Comparison of ENCODE assay signal across 20 mouse cellular contexts in the genomic region with DNA sequence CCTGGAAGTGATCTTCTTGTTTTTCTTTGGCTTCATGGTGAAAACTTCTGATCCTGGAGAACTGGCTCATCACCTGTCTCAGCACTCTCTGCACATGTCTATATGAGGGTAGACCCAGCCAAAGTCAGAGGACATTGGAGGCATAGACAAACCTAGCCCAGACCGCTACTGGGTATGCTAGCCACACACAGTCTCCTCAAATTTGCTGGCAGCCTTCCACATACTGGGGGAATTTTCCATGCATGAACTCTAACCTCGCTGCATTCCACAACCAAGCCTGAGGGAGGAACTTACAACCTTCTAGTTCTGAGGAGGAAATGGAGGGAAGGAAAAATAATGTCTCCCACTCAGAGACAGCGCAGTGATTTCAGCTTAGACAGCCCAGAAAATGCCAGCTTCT. TPM values are rescaled to one million over a fixed set of nuclear protein-coding genes. Genes with fewer than 3 reads are reported as not detected.
DNase-seq lines count a peak whose midpoint lies in the region; ATAC-seq and TF ChIP-seq lines count a peak whose summit lies in the region.
"Had no signal": no experiment of that assay in that cellular context is flagged by ENCODE, and none has a peak within 500 bp of the region (broad histone marks: within the 10 kb centered on the region; RNA-seq: fewer than 3 reads in every experiment).

No protein-coding gene starts in this region.

- no peaks in the 10 kb centered on the region; the same call in 1 of the 2 replicates for H3K4me1 ChIP-seq in heart, postnatal 0 days (ENCODE audit: control insufficient read depth, insufficient read depth)
- H3K4me1 ChIP-seq in heart, embryonic 11.5 days (ENCODE audit: control insufficient read depth, insufficient read depth, low read length) = no peaks in the 10 kb centered on the region
- H3K4me1 ChIP-seq in brown adipose tissue, adult 24 weeks (ENCODE audit: control insufficient read depth, insufficient read depth, insufficient read length, low read length) = 0 out of 2 replicates have a peak, but pooled peaks cover 2% of the 10 kb centered on the region
- no peaks in the 10 kb centered on the region for H3K4me1 ChIP-seq in kidney, postnatal 0 days (replicated peaks; ENCODE audit: insufficient read depth, low read length)
- H3K4me1 ChIP-seq: hindbrain, embryonic 15.5 days; limb, embryonic 13.5 days; neural tube, embryonic 12.5 days had no signal

- H3K4me2 ChIP-seq in heart, postnatal 0 days (ENCODE audit: low read depth, low read length) = no peak overlapping the region
- H3K4me2 ChIP-seq in heart, embryonic 11.5 days = no peak overlapping the region
- H3K4me2 ChIP-seq in kidney, postnatal 0 days (ENCODE audit: low read length) = no peak overlapping the region
- H3K4me2 ChIP-seq: heart, embryonic 13.5 days; hindbrain, embryonic 15.5 days; limb, embryonic 13.5 days; neural tube, embryonic 12.5 days; stomach, embryonic 15.5 days had no signal

- no peak overlapping the region for H3K27ac ChIP-seq in heart, postnatal 0 days (ENCODE audit: low read depth)
- H3K27ac ChIP-seq in heart, embryonic 11.5 days (ENCODE audit: low read depth, low read length) = no peak overlapping the region
- peak overlapping the region; percentile 22; the same call in 1 of the 2 replicates for H3K27ac ChIP-seq in brown adipose tissue, adult 24 weeks (replicated peaks; ENCODE audit: low read depth, low read length)
- H3K27ac ChIP-seq in kidney, postnatal 0 days = peak overlapping the region; percentile 74
- H3K27ac ChIP-seq: hindbrain, embryonic 15.5 days; layer of hippocampus, adult 2 months; left cerebral cortex, adult 2 months; limb, embryonic 13.5 days; macrophage; neural tube, embryonic 12.5 days; stomach, embryonic 15.5 days had no signal

- 40% methylated on average over 3 of the region's 3 CpGs for WGBS in heart, postnatal 0 days
- 73% methylated on average over 3 of the region's 3 CpGs for WGBS in heart, embryonic 11.5 days (ENCODE audit: insufficient replicate concordance)
- 35% methylated on average over 3 of the region's 3 CpGs for WGBS in kidney, postnatal 0 days

- 0 out of 2 replicates have a peak, but pooled peaks cover 3% of the 10 kb centered on the region for H3K9me3 ChIP-seq in heart, postnatal 0 days (replicated peaks; ENCODE audit: control insufficient read depth, low read length)
- no peaks in the 10 kb centered on the region for H3K9me3 ChIP-seq in heart, embryonic 11.5 days (replicated peaks; ENCODE audit: control insufficient read depth, low read length)
- no peaks in the 10 kb centered on the region for H3K9me3 ChIP-seq in kidney, postnatal 0 days (replicated peaks; ENCODE audit: low read length)
- H3K9me3 ChIP-seq: heart, embryonic 13.5 days; hindbrain, embryonic 15.5 days; neural tube, embryonic 12.5 days; stomach, embryonic 15.5 days had no signal

- no peaks in the 10 kb centered on the region for H3K36me3 ChIP-seq in heart, postnatal 0 days (replicated peaks; ENCODE audit: control insufficient read depth, insufficient read depth, low read length)
- no peaks in the 10 kb centered on the region for H3K36me3 ChIP-seq in heart, embryonic 11.5 days (ENCODE audit: control insufficient read depth, insufficient read depth, low read length)
- H3K36me3 ChIP-seq in kidney, postnatal 0 days (ENCODE audit: insufficient read depth, low read length) = no peaks in the 10 kb centered on the region
- H3K36me3 ChIP-seq: heart, embryonic 13.5 days; hindbrain, embryonic 15.5 days; limb, embryonic 13.5 days; neural tube, embryonic 12.5 days; stomach, embryonic 15.5 days had no signal

- peak; percentile 35; the same call in 1 of the 2 replicates for ATAC-seq in heart, postnatal 0 days (ENCODE audit: insufficient read depth, low read depth)
- no peak; the same call in 1 of the 2 replicates for ATAC-seq in heart, embryonic 11.5 days (replicated peaks; ENCODE audit: insufficient number of reproducible peaks, low FRiP score, low TSS enrichment)
- ATAC-seq in kidney, postnatal 0 days (replicated peaks; ENCODE audit: low FRiP score, low read depth) = 0 out of 2 replicates have a peak, but pooled peaks have one; percentile 36
- ATAC-seq: forebrain, postnatal 0 days had no signal

- no peak overlapping the region for H3K4me3 ChIP-seq in heart, postnatal 0 days (ENCODE audit: low read depth, low read length)
- no peak overlapping the region for H3K4me3 ChIP-seq in heart, embryonic 11.5 days (ENCODE audit: low read depth, low read length)
- H3K4me3 ChIP-seq in brown adipose tissue, adult 24 weeks (ENCODE audit: insufficient read depth, low read depth, low read length) = no peak overlapping the region
- H3K4me3 ChIP-seq in kidney, postnatal 0 days (replicated peaks; ENCODE audit: low read depth, low read length) = no peak overlapping the region
- H3K4me3 ChIP-seq: erythroblast, embryonic 14.5 days; heart, embryonic 13.5 days; hindbrain, embryonic 15.5 days; layer of hippocampus, adult 2 months; left cerebral cortex, adult 2 months; limb, embryonic 13.5 days; neural tube, embryonic 12.5 days; stomach, embryonic 15.5 days had no signal

- DNase-seq in heart, postnatal 0 days (ENCODE audit: low spot score) = no peak
- DNase-seq in kidney, postnatal 0 days (ENCODE audit: low spot score) = peak; percentile 65
- peak; percentile 52 for DNase-seq in lung, postnatal 10 days
- DNase-seq in MN1 (ENCODE audit: low spot score) = no peak
- no peak for DNase-seq in left cerebral cortex, postnatal 14 days (ENCODE audit: low spot score in 2 of 2)
- DNase-seq in urinary bladder, postnatal 25 days (ENCODE audit: low spot score) = no peak
- DNase-seq: cerebellum, adult 11-12 months; forebrain, postnatal 0 days; gastrocnemius, postnatal 10 days had no signal

- TF ChIP-seq CTCF in heart, postnatal 0 days (IDR thresholded peaks at IDR 0.05; ENCODE audit: low read depth) = no peak
- TF ChIP-seq CTCF in kidney, postnatal 0 days (IDR thresholded peaks at IDR 0.05; ENCODE audit: low read depth) = no peak

- intact Hi-C loops in left cerebral cortex, postnatal 14 days (cut with DNase I) = no loop called here

- H3K9ac ChIP-seq in heart, postnatal 0 days (replicated peaks; ENCODE audit: low read depth, low read length) = no peak overlapping the region
- H3K9ac ChIP-seq in heart, embryonic 11.5 days (ENCODE audit: low read depth, low read length) = no peak overlapping the region
- no peak overlapping the region for H3K9ac ChIP-seq in kidney, postnatal 0 days (ENCODE audit: low read depth, low read length)
- H3K9ac ChIP-seq: forebrain, postnatal 0 days; heart, embryonic 13.5 days; hindbrain, embryonic 15.5 days; limb, embryonic 13.5 days; neural tube, embryonic 12.5 days; stomach, embryonic 15.5 days had no signal

- TF ChIP-seq EP300 in heart, postnatal 0 days (IDR thresholded peaks at IDR 0.05; ENCODE audit: low read depth) = no peak

- no peaks in the 10 kb centered on the region for H3K27me3 ChIP-seq in heart, postnatal 0 days (ENCODE audit: control insufficient read depth, insufficient read depth, low read length)
- H3K27me3 ChIP-seq in heart, embryonic 11.5 days (ENCODE audit: control insufficient read depth, insufficient read depth, low read length) = no peaks in the 10 kb centered on the region
- no peaks in the 10 kb centered on the region for H3K27me3 ChIP-seq in kidney, postnatal 0 days (ENCODE audit: insufficient read depth, low read length)
- H3K27me3 ChIP-seq: heart, embryonic 13.5 days; hindbrain, embryonic 15.5 days; limb, embryonic 13.5 days; neural tube, embryonic 12.5 days; stomach, embryonic 15.5 days had no signal

RNA-seq across cellular contexts. Expression of gene Il34, which starts 31.7 kb away (rescaled TPM):
- 3.2 and 3.9 TPM in 2 replicates for total RNA-seq in heart, postnatal 0 days (2014; rRNA removed; ENCODE audit: low replicate concordance)
- 1.1 and 1.4 TPM in 2 replicates for polyA plus RNA-seq in heart, postnatal 0 days (2015; fragmentation: Nextera tagmentation; extraction: Ambion mirVana)
- polyA plus RNA-seq in heart, embryonic 11.5 days (2014; fragmentation: Nextera tagmentation; extraction: Ambion mirVana) = 0.36 TPM in 1 of 2 replicates, not detected in the other
- 3.6 and 6.1 TPM in 2 replicates for polyA plus RNA-seq in brown adipose tissue, adult 24 weeks (2012; ENCODE audit: insufficient read depth, insufficient read length, missing spikeins)
- 5.2 and 7.5 TPM in 2 replicates for polyA plus RNA-seq in kidney, postnatal 0 days (2015; fragmentation: Nextera tagmentation; extraction: Ambion mirVana)
- 100 to 1,000 TPM in 1 of 2 experiments, 10 to 100 TPM in 1; 98.4 to 107 TPM for total RNA-seq in left cerebral cortex, postnatal 14 days (2021)
- polyA plus RNA-seq: erythroblast, embryonic 14.5 days; macrophage had no signal

RNA-seq across cellular contexts. Expression of gene Mtss1l, which starts 52.8 kb away (rescaled TPM):
- total RNA-seq in heart, postnatal 0 days (2014; rRNA removed; ENCODE audit: low replicate concordance) = 11.3 and 12.6 TPM in 2 replicates
- polyA plus RNA-seq in heart, postnatal 0 days (2015; fragmentation: Nextera tagmentation; extraction: Ambion mirVana) = 4.1 and 5.1 TPM in 2 replicates
- 9.2 and 9.5 TPM in 2 replicates for polyA plus RNA-seq in heart, embryonic 11.5 days (2014; fragmentation: Nextera tagmentation; extraction: Ambion mirVana)
- polyA plus RNA-seq in brown adipose tissue, adult 24 weeks (2012; ENCODE audit: insufficient read depth, insufficient read length, missing spikeins) = 7.1 and 10.8 TPM in 2 replicates
- 8.7 and 12.4 TPM in 2 replicates for polyA plus RNA-seq in kidney, postnatal 0 days (2015; fragmentation: Nextera tagmentation; extraction: Ambion mirVana)
- 100 to 1,000 TPM; 184 to 221 TPM for total RNA-seq in left cerebral cortex, postnatal 14 days (2021)

Comparison
In these comparisons a context has a peak if more than half of its experiments do, and no peak if none do; other contexts are left out.
1. DNase-seq: peak in kidney, postnatal 0 days (single experiment) and lung, postnatal 10 days (single experiment); none in heart, postnatal 0 days (single experiment), MN1 (single experiment), left cerebral cortex, postnatal 14 days (0 of 2) and urinary bladder, postnatal 25 days (single experiment).
2. H3K27ac ChIP-seq: peak in brown adipose tissue, adult 24 weeks (single experiment) and kidney, postnatal 0 days (single experiment); none in heart, postnatal 0 days (single experiment) and heart, embryonic 11.5 days (single experiment).